Mouse (Mus musculus): ENCODE results near the gene Jund. TPM values are rescaled to one million over a fixed set of nuclear protein-coding genes. Genes with fewer than 3 reads are reported as not detected.

Gene Jund
- polyA plus RNA-seq, 1 experiment from 2014 or later = 17.5 TPM

GRCm38 (mm10) chr8:70748246-70749096 lies 49.7 kb downstream of the Jund start:
- no peak for ATAC-seq (ENCODE audit: low read depth)
- H3K4me1 ChIP-seq (ENCODE audit: control insufficient read depth, low read depth, low read length) = peaks cover 11% of the 10 kb centered on the region
- 68% methylated on average over 23 of the region's 23 CpGs for WGBS (ENCODE audit: insufficient replicate concordance)
- H3K27me3 ChIP-seq (ENCODE audit: control insufficient read depth, insufficient read depth, low read depth, low read length) = peaks cover 39% of the 10 kb centered on the region
- H3K9ac ChIP-seq (ENCODE audit: low read depth, low read length) = no peak overlapping the region
- H3K9me3 ChIP-seq (replicated peaks; ENCODE audit: control insufficient read depth, low read length) = no peaks in the 10 kb centered on the region
- no peak overlapping the region for H3K27ac ChIP-seq (ENCODE audit: low read length)
- no peak overlapping the region for H3K4me2 ChIP-seq (ENCODE audit: low read depth, low read length)
- H3K36me3 ChIP-seq (ENCODE audit: control insufficient read depth, insufficient read depth) = no peaks in the 10 kb centered on the region
- H3K4me3 ChIP-seq (ENCODE audit: low read depth, low read length) = no peak overlapping the region

- no peak overlapping the region for H3K27ac ChIP-seq (ENCODE audit: low read length)
- peaks cover 32% of the 10 kb centered on the region for H3K27me3 ChIP-seq (ENCODE audit: control insufficient read depth, insufficient read depth, low read depth, low read length)
Measured at GRCm38 (mm10) chr8:70749097-70749674, 50.4 kb downstream of the Jund start.

More at GRCm38 (mm10) chr8:70749097-70749674, 50.4 kb downstream of the Jund start:
- H3K4me1 ChIP-seq (ENCODE audit: control insufficient read depth, low read depth, low read length) = peaks cover 16% of the 10 kb centered on the region
- H3K4me3 ChIP-seq (ENCODE audit: low read depth, low read length) = no peak overlapping the region
- no peak for ATAC-seq (ENCODE audit: low read depth)
- no peaks in the 10 kb centered on the region for H3K36me3 ChIP-seq (ENCODE audit: control insufficient read depth, insufficient read depth)
- H3K9ac ChIP-seq (ENCODE audit: low read depth, low read length) = no peak overlapping the region
- no peaks in the 10 kb centered on the region for H3K9me3 ChIP-seq (replicated peaks; ENCODE audit: control insufficient read depth, low read length)
- WGBS (ENCODE audit: insufficient replicate concordance) = 62% methylated on average over 19 of the region's 19 CpGs
- no peak overlapping the region for H3K4me2 ChIP-seq (ENCODE audit: low read depth, low read length)

Other genes starting within 250 kb of the Jund start
- 5.6 and 7.1 TPM in 2 replicates for gene Klhl26, start 222.0 kb upstream of the Jund start, polyA plus RNA-seq (2015; fragmentation: Nextera tagmentation; extraction: Ambion mirVana)
- gene Tmem59l, start 211.6 kb upstream of the Jund start, polyA plus RNA-seq (2015; fragmentation: Nextera tagmentation; extraction: Ambion mirVana) = not detected in 2 replicates
- 0.83 and 1.3 TPM in 2 replicates for gene Crlf1, start 205.8 kb upstream of the Jund start, polyA plus RNA-seq (2015; fragmentation: Nextera tagmentation; extraction: Ambion mirVana)
- 53.7 and 55.6 TPM in 2 replicates for gene Rex1bd, start 192.2 kb upstream of the Jund start, polyA plus RNA-seq (2015; fragmentation: Nextera tagmentation; extraction: Ambion mirVana)
- 490 and 558 TPM in 2 replicates for gene Uba52, start 188.1 kb upstream of the Jund start, polyA plus RNA-seq (2015; fragmentation: Nextera tagmentation; extraction: Ambion mirVana)
- 155 and 158 TPM in 2 replicates for gene Fkbp8, start 171.2 kb upstream of the Jund start, polyA plus RNA-seq (2015; fragmentation: Nextera tagmentation; extraction: Ambion mirVana)
- gene Kxd1, start 171.0 kb upstream of the Jund start, polyA plus RNA-seq (2015; fragmentation: Nextera tagmentation; extraction: Ambion mirVana) = 27.6 and 29.0 TPM in 2 replicates
- gene Ell, start 159.5 kb upstream of the Jund start, polyA plus RNA-seq (2015; fragmentation: Nextera tagmentation; extraction: Ambion mirVana) = 12.9 and 16.8 TPM in 2 replicates
- 35.0 and 38.0 TPM in 2 replicates for gene Isyna1, start 104.6 kb upstream of the Jund start, polyA plus RNA-seq (2015; fragmentation: Nextera tagmentation; extraction: Ambion mirVana)
- 25.1 and 32.3 TPM in 2 replicates for gene Ssbp4, start 90.1 kb upstream of the Jund start, polyA plus RNA-seq (2015; fragmentation: Nextera tagmentation; extraction: Ambion mirVana)
- 7.5 and 9.0 TPM in 2 replicates for gene Lrrc25, start 82.8 kb upstream of the Jund start, polyA plus RNA-seq (2015; fragmentation: Nextera tagmentation; extraction: Ambion mirVana)
- gene Gdf15, start 66.5 kb upstream of the Jund start, polyA plus RNA-seq (2015; fragmentation: Nextera tagmentation; extraction: Ambion mirVana) = 2.7 and 3.1 TPM in 2 replicates
- 18.9 and 20.5 TPM in 2 replicates for gene Pgpep1, start 38.6 kb upstream of the Jund start, polyA plus RNA-seq (2015; fragmentation: Nextera tagmentation; extraction: Ambion mirVana)
- gene Lsm4, start 25.7 kb upstream of the Jund start, polyA plus RNA-seq (2015; fragmentation: Nextera tagmentation; extraction: Ambion mirVana) = 104 and 113 TPM in 2 replicates
- gene Iqcn, start 4.5 kb downstream of the Jund start, polyA plus RNA-seq (2015; fragmentation: Nextera tagmentation; extraction: Ambion mirVana) = 0.02 TPM in 1 of 2 replicates, not detected in the other
- 0.40 and 0.47 TPM in 2 replicates for gene Gm3336, start 19.6 kb downstream of the Jund start, polyA plus RNA-seq (2015; fragmentation: Nextera tagmentation; extraction: Ambion mirVana)
- gene Pde4c, start 24.8 kb downstream of the Jund start, polyA plus RNA-seq (2015; fragmentation: Nextera tagmentation; extraction: Ambion mirVana) = 1.5 and 2.2 TPM in 2 replicates
- 2.2 and 3.4 TPM in 2 replicates for gene Rab3a, start 55.7 kb downstream of the Jund start, polyA plus RNA-seq (2015; fragmentation: Nextera tagmentation; extraction: Ambion mirVana)
- gene Mpv17l2, start 62.0 kb downstream of the Jund start, polyA plus RNA-seq (2015; fragmentation: Nextera tagmentation; extraction: Ambion mirVana) = 31.4 and 32.1 TPM in 2 replicates
- gene Pik3r2, start 77.8 kb downstream of the Jund start, polyA plus RNA-seq (2015; fragmentation: Nextera tagmentation; extraction: Ambion mirVana) = 12.2 and 13.9 TPM in 2 replicates
- gene Mast3, start 106.1 kb downstream of the Jund start, polyA plus RNA-seq (2015; fragmentation: Nextera tagmentation; extraction: Ambion mirVana) = 7.5 and 9.0 TPM in 2 replicates
- 0.06 and 0.35 TPM in 2 replicates for gene Il12rb1, start 109.5 kb downstream of the Jund start, polyA plus RNA-seq (2015; fragmentation: Nextera tagmentation; extraction: Ambion mirVana)
- gene Arrdc2, start 140.8 kb downstream of the Jund start, polyA plus RNA-seq (2015; fragmentation: Nextera tagmentation; extraction: Ambion mirVana) = 11.6 and 13.5 TPM in 2 replicates
- 0.20 and 0.46 TPM in 2 replicates for gene Kcnn1, start 164.3 kb downstream of the Jund start, polyA plus RNA-seq (2015; fragmentation: Nextera tagmentation; extraction: Ambion mirVana)
- 42.5 and 43.1 TPM in 2 replicates for gene Ccdc124, start 175.0 kb downstream of the Jund start, polyA plus RNA-seq (2015; fragmentation: Nextera tagmentation; extraction: Ambion mirVana)
- 0.11 TPM in 1 of 2 replicates, not detected in the other for gene Slc5a5, start 193.8 kb downstream of the Jund start, polyA plus RNA-seq (2015; fragmentation: Nextera tagmentation; extraction: Ambion mirVana)
- gene Rpl18a, start 198.5 kb downstream of the Jund start, polyA plus RNA-seq (2015; fragmentation: Nextera tagmentation; extraction: Ambion mirVana) = 2,028 and 2,149 TPM in 2 replicates
- gene Map1s, start 207.0 kb downstream of the Jund start, polyA plus RNA-seq (2015; fragmentation: Nextera tagmentation; extraction: Ambion mirVana) = 12.1 and 14.4 TPM in 2 replicates